Mouse (Mus musculus): ENCODE data around the gene Kynu. TPM values are rescaled to one million over a fixed set of nuclear protein-coding genes. Genes with fewer than 3 reads are reported as not detected.

The Kynu gene
- polyA plus RNA-seq, 1 experiment: not detected

GRCm38 (mm10) chr2:43695635-43696034, 140.5 kb downstream of the Kynu start:
- Histone ChIP-seq H3K36me3 (ENCODE audit: control insufficient read depth, insufficient read depth) (no peaks in the 10 kb centered on the region), H3K4me2 (ENCODE audit: low read depth) (no peak overlapping the region), H3K27me3 (ENCODE audit: control insufficient read depth, insufficient read depth, insufficient read length) (no peaks in the 10 kb centered on the region), H3K79me2 (ENCODE audit: control insufficient read depth, insufficient read depth) (no peaks in the 10 kb centered on the region), H3K4me3 (no peak overlapping the region), H3ac (ENCODE audit: control insufficient read depth, insufficient read length) (no peak overlapping the region)
- TF ChIP-seq TCF12 (IDR thresholded peaks at IDR 0.05; ENCODE audit: insufficient read depth, poor library complexity, severe bottlenecking): no peak
- no peak for TF ChIP-seq MAX (IDR thresholded peaks at IDR 0.05; ENCODE audit: low read depth)
- TF ChIP-seq MYOG (IDR thresholded peaks at IDR 0.05; ENCODE audit: control insufficient read depth in 1 of 3, insufficient read depth in 1 of 3, insufficient read length in 2 of 3, low read depth in 2 of 3): no peak
- TF ChIP-seq POLR2AphosphoS2 (IDR thresholded peaks at IDR 0.05; ENCODE audit: insufficient read length, low read depth): no peak
- no peak for TF ChIP-seq SRF (IDR thresholded peaks at IDR 0.05; ENCODE audit: control insufficient read depth, insufficient read length, low read depth)
- no peak for TF ChIP-seq MYOD1 (IDR thresholded peaks at IDR 0.05; ENCODE audit: control insufficient read depth in 1 of 3, insufficient read length in 2 of 3, low read depth in 2 of 3)
- no peak for TF ChIP-seq REST (IDR thresholded peaks at IDR 0.05; ENCODE audit: insufficient read depth, insufficient read length)
- no peak for TF ChIP-seq USF1 (IDR thresholded peaks at IDR 0.05; ENCODE audit: low read depth)
- no peak for TF ChIP-seq E2F4 (IDR thresholded peaks at IDR 0.05; ENCODE audit: insufficient read depth)
- TF ChIP-seq TCF3 (IDR thresholded peaks at IDR 0.05; ENCODE audit: insufficient read length, low read depth): no peak
- TF ChIP-seq CEBPB (IDR thresholded peaks at IDR 0.05; ENCODE audit: insufficient read depth, poor library complexity, severe bottlenecking): no peak
- no peak for TF ChIP-seq POLR2A (IDR thresholded peaks at IDR 0.05; ENCODE audit: insufficient read length, low read depth)

- TF ChIP-seq MAX (IDR thresholded peaks at IDR 0.05; ENCODE audit: low read depth) (no peak), POLR2AphosphoS2 (IDR thresholded peaks at IDR 0.05; ENCODE audit: insufficient read length, low read depth) (no peak), E2F4 (IDR thresholded peaks at IDR 0.05; ENCODE audit: insufficient read depth) (no peak), TCF3 (IDR thresholded peaks at IDR 0.05; ENCODE audit: insufficient read length, low read depth) (no peak), REST (IDR thresholded peaks at IDR 0.05; ENCODE audit: insufficient read depth, insufficient read length) (no peak), POLR2A (IDR thresholded peaks at IDR 0.05; ENCODE audit: insufficient read length, low read depth) (no peak), CEBPB (IDR thresholded peaks at IDR 0.05; ENCODE audit: insufficient read depth, poor library complexity, severe bottlenecking) (no peak), MYOG (IDR thresholded peaks at IDR 0.05; ENCODE audit: control insufficient read depth in 1 of 3, insufficient read depth in 1 of 3, insufficient read length in 2 of 3, low read depth in 2 of 3) (no peak), SRF (IDR thresholded peaks at IDR 0.05; ENCODE audit: control insufficient read depth, insufficient read length, low read depth) (no peak), TCF12 (IDR thresholded peaks at IDR 0.05; ENCODE audit: insufficient read depth, poor library complexity, severe bottlenecking) (no peak), USF1 (IDR thresholded peaks at IDR 0.05; ENCODE audit: low read depth) (no peak), MYOD1 (IDR thresholded peaks at IDR 0.05; ENCODE audit: control insufficient read depth in 1 of 3, insufficient read length in 2 of 3, low read depth in 2 of 3) (no peak)
- H3K4me3 ChIP-seq: no peak overlapping the region
- no peaks in the 10 kb centered on the region for H3K36me3 ChIP-seq (ENCODE audit: control insufficient read depth, insufficient read depth)
- H3K27me3 ChIP-seq (ENCODE audit: control insufficient read depth, insufficient read depth, insufficient read length): no peaks in the 10 kb centered on the region
- H3K79me2 ChIP-seq (ENCODE audit: control insufficient read depth, insufficient read depth): no peaks in the 10 kb centered on the region
- H3K4me2 ChIP-seq (ENCODE audit: low read depth): no peak overlapping the region
- H3ac ChIP-seq (ENCODE audit: control insufficient read depth, insufficient read length): no peak overlapping the region
Measured at GRCm38 (mm10) chr2:43712611-43713138, 157.5 kb downstream of the Kynu start.

GRCm38 (mm10) chr2:43722446-43723103, 167.4 kb downstream of the Kynu start:
- H3K79me2 ChIP-seq (ENCODE audit: control insufficient read depth, insufficient read depth): no peaks in the 10 kb centered on the region
- H3K4me2 ChIP-seq (ENCODE audit: low read depth): peak overlapping the region; percentile 63
- no peaks in the 10 kb centered on the region for H3K27me3 ChIP-seq (ENCODE audit: control insufficient read depth, insufficient read depth, insufficient read length)
- no peak overlapping the region for H3ac ChIP-seq (ENCODE audit: control insufficient read depth, insufficient read length)
- no peak overlapping the region for H3K4me3 ChIP-seq
- TF ChIP-seq USF1 (IDR thresholded peaks at IDR 0.05; ENCODE audit: low read depth) (no peak), REST (IDR thresholded peaks at IDR 0.05; ENCODE audit: insufficient read depth, insufficient read length) (no peak), MAX (IDR thresholded peaks at IDR 0.05; ENCODE audit: low read depth) (no peak), POLR2A (IDR thresholded peaks at IDR 0.05; ENCODE audit: insufficient read length, low read depth) (no peak), MYOD1 (IDR thresholded peaks at IDR 0.05; ENCODE audit: control insufficient read depth in 1 of 3, insufficient read length in 2 of 3, low read depth in 2 of 3) (no peak), SRF (IDR thresholded peaks at IDR 0.05; ENCODE audit: control insufficient read depth, insufficient read length, low read depth) (no peak), CEBPB (IDR thresholded peaks at IDR 0.05; ENCODE audit: insufficient read depth, poor library complexity, severe bottlenecking) (no peak), TCF3 (IDR thresholded peaks at IDR 0.05; ENCODE audit: insufficient read length, low read depth) (no peak), E2F4 (IDR thresholded peaks at IDR 0.05; ENCODE audit: insufficient read depth) (no peak), POLR2AphosphoS2 (IDR thresholded peaks at IDR 0.05; ENCODE audit: insufficient read length, low read depth) (no peak), MYOG (IDR thresholded peaks at IDR 0.05; ENCODE audit: control insufficient read depth in 1 of 3, insufficient read depth in 1 of 3, insufficient read length in 2 of 3, low read depth in 2 of 3) (no peak), TCF12 (IDR thresholded peaks at IDR 0.05; ENCODE audit: insufficient read depth, poor library complexity, severe bottlenecking) (no peak)
- H3K36me3 ChIP-seq (ENCODE audit: control insufficient read depth, insufficient read depth): no peaks in the 10 kb centered on the region

GRCm38 (mm10) chr2:43723104-43723541, 168.0 kb downstream of the Kynu start:
- TF ChIP-seq REST (IDR thresholded peaks at IDR 0.05; ENCODE audit: insufficient read depth, insufficient read length) (no peak), SRF (IDR thresholded peaks at IDR 0.05; ENCODE audit: control insufficient read depth, insufficient read length, low read depth) (no peak), POLR2A (IDR thresholded peaks at IDR 0.05; ENCODE audit: insufficient read length, low read depth) (no peak), MAX (IDR thresholded peaks at IDR 0.05; ENCODE audit: low read depth) (no peak)
- Histone ChIP-seq H3K36me3 (ENCODE audit: control insufficient read depth, insufficient read depth) (no peaks in the 10 kb centered on the region), H3ac (ENCODE audit: control insufficient read depth, insufficient read length) (no peak overlapping the region), H3K79me2 (ENCODE audit: control insufficient read depth, insufficient read depth) (no peaks in the 10 kb centered on the region), H3K27me3 (ENCODE audit: control insufficient read depth, insufficient read depth, insufficient read length) (no peaks in the 10 kb centered on the region), H3K4me2 (ENCODE audit: low read depth) (peak overlapping the region; percentile 63), H3K4me3 (no peak overlapping the region)
